Mouse (Mus musculus): ENCODE data around the gene Cers5. TPM values are rescaled to one million over a fixed set of nuclear protein-coding genes. Genes with fewer than 3 reads are reported as not detected.

The Cers5 gene
- polyA plus RNA-seq, 2 experiments from 2014 or later: 63.5 to 71.6 TPM

- no peak for ATAC-seq
These were observed 67.8 kb downstream of the Cers5 start for GRCm38 (mm10) chr15:99704881-99705280.

GRCm38 (mm10) chr15:99704041-99704681, 68.5 kb downstream of the Cers5 start:
- no peak for ATAC-seq

- ATAC-seq: no peak
These were observed 69.0 kb downstream of the Cers5 start for GRCm38 (mm10) chr15:99703676-99704040.

GRCm38 (mm10) chr15:99703104-99703503, 69.6 kb downstream of the Cers5 start:
- no peak for ATAC-seq

GRCm38 (mm10) chr15:99701999-99702900, 70.4 kb downstream of the Cers5 start, which contains the start of gene Smarcd1:
Smarcd1 (plus strand) TSS chr15:99702129.
- ATAC-seq: peak; percentile 77

GRCm38 (mm10) chr15:99701640-99701998, 71.1 kb downstream of the Cers5 start:
- peak; percentile 9 for ATAC-seq

- no peak for ATAC-seq
These were observed 72.2 kb downstream of the Cers5 start for GRCm38 (mm10) chr15:99700219-99701106.

- no peak for ATAC-seq
These were observed 73.0 kb downstream of the Cers5 start for GRCm38 (mm10) chr15:99699715-99700114.

- no peak for ATAC-seq
These were observed 74.1 kb downstream of the Cers5 start for GRCm38 (mm10) chr15:99698533-99699085.

- no peak for ATAC-seq
These were observed 75.4 kb downstream of the Cers5 start for GRCm38 (mm10) chr15:99697309-99697708.

- ATAC-seq: no peak
These were observed 80.7 kb downstream of the Cers5 start for GRCm38 (mm10) chr15:99691976-99692375.

GRCm38 (mm10) chr15:99690924-99691323, 81.8 kb downstream of the Cers5 start:
- no peak for ATAC-seq

GRCm38 (mm10) chr15:99688712-99689111, 84.0 kb downstream of the Cers5 start:
- no peak for ATAC-seq

Other genes with a start within 250 kb of the Cers5 start
- under 1 TPM in 1 of 2 experiments, not detected in 1; 0.07 TPM for gene Faim2, start 244.7 kb downstream of the Cers5 start, polyA plus RNA-seq (2017; shearing (Covaris generic))
- not detected for gene Aqp2, start 193.8 kb downstream of the Cers5 start, polyA plus RNA-seq (2017; shearing (Covaris generic))
- not detected for gene Aqp5, start 182.1 kb downstream of the Cers5 start, polyA plus RNA-seq (2017; shearing (Covaris generic))
- gene Aqp6, start 171.5 kb downstream of the Cers5 start, polyA plus RNA-seq (2017; shearing (Covaris generic)): not detected
- 10 to 100 TPM; 33.2 to 33.3 TPM for gene Racgap1, start 121.2 kb downstream of the Cers5 start, polyA plus RNA-seq (2017; shearing (Covaris generic))
- under 1 TPM; 0.22 to 0.32 TPM for gene Asic1, start 102.5 kb downstream of the Cers5 start, polyA plus RNA-seq (2017; shearing (Covaris generic))
- gene Smarcd1, start 70.8 kb downstream of the Cers5 start, polyA plus RNA-seq (2017; shearing (Covaris generic)): 10 to 100 TPM in 1 of 2 experiments, 1 to 10 TPM in 1; 8.6 to 10.8 TPM
- not detected for gene Gm17349, start 67.4 kb downstream of the Cers5 start, polyA plus RNA-seq (2017; shearing (Covaris generic))
- under 1 TPM; 0.16 to 0.60 TPM for gene Gpd1, start 55.4 kb downstream of the Cers5 start, polyA plus RNA-seq (2017; shearing (Covaris generic))
- gene Cox14, start 47.3 kb downstream of the Cers5 start, polyA plus RNA-seq (2017; shearing (Covaris generic)): 100 to 1,000 TPM; 152 to 189 TPM
- gene Lima1, start 102.6 kb upstream of the Cers5 start, polyA plus RNA-seq (2017; shearing (Covaris generic)): under 1 TPM; 0.89 to 0.93 TPM
- not detected for gene Fam186a, start 194.2 kb upstream of the Cers5 start, polyA plus RNA-seq (2017; shearing (Covaris generic))
- gene Larp4, start 197.2 kb upstream of the Cers5 start, polyA plus RNA-seq (2017; shearing (Covaris generic)): 10 to 100 TPM; 39.4 to 46.5 TPM

Measured in activated CD4-positive, CD25-positive, alpha-beta regulatory T cell, adult 4 months (primary cell).